Mouse (Mus musculus): ENCODE data around the gene Fkbp8.

DNA sequence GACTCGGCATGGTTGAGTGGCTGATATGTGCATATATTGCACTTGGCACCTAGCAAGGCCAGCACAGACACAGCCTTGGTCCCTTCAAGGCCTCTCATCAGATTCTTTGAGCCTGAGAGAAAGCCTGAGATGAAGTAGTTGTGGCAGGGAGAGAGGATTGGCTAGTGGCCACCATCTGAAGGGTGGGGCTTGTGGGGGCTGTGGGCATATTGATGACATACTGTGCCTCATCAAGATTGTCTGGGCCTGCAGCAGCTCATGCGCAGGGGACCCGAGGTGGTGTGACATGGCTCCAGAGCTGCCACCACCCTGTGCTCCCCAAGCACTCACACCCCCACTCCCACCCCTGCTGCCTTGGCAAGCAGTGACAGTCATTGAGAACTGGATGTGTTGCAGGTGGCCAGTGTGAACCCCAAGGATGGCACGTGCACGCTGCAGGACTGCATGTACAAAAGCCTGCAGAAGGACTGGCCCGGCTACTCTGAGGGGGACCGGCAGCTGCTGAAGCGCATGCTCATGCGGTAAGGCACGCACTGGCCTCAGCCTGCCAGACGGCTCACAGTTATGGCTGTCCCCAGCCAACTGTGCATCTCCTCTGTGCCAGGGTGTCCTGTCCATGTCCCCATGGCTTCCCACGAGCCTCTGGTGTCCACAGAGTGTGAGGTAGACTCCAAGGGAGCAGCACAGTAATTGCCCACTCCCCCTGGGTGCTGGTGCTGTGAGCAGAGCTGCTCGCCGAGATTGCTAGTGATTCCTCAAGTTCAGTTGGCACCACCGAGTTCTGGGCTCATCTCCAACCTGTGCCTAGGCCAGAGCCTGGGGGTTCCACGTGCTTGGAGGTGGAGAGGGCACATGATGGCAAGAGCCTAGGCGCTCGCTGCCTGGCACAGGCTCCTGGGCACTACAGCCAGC, 56.2 kb downstream of the Fkbp8 start:
- TF ChIP-seq TAL1 (IDR thresholded peaks at IDR 0.05; ENCODE audit: low read length) (no peak; the same call in 2 of the 3 replicates), GATA1 (IDR thresholded peaks at IDR 0.05; ENCODE audit: low read length) (no peak)
